Mouse (Mus musculus): ENCODE measurements at regions not wholly inside any gene's neighbourhood (a gene's known extent, or its start where the extent isn't known, plus 50 kb on each side); places are given as distances from the start of the nearest gene placed in this dataset.

GRCm38 (mm10) chr6:140924319-140924981, 195.4 kb downstream of the Gm11077 start:
- peak; percentile 81 for TF ChIP-seq CTCF (IDR thresholded peaks at IDR 0.05; ENCODE audit: low read depth)
- TF ChIP-seq EP300 (optimal IDR thresholded peaks at IDR 0.05): no peak

Measured in stomach, postnatal 0 days (tissue).